Mouse (Mus musculus) intestine, postnatal 0 days (tissue): ENCODE data around the gene Fam126a. TPM values are rescaled to one million over a fixed set of nuclear protein-coding genes. Genes with fewer than 3 reads are reported as not detected.

Source experiments
- ATAC-seq: fragments of 200-750 bp; cut with Nextera tagmentation; 2 replicates; pipeline ENCODE4 v1.8.0; 2017; ENCODE audit warnings: mild to moderate bottlenecking, moderate TSS enrichment, moderate library complexity
- H3K27ac ChIP-seq: fragments of 300-500 bp; sonication (generic); 2 replicates; pipeline ENCODE4 v1.5.1; 2014; ENCODE audit warnings: mild to moderate bottlenecking, low read depth, low read length, moderate library complexity
- H3K27me3 ChIP-seq: fragments of 300-500 bp; sonication (generic); replicated peaks from 2 replicates; pipeline ENCODE4 v1.6.1; 2014; ENCODE audit warnings: low read length, mixed read lengths; ENCODE audit not compliant: control insufficient read depth, insufficient read depth
- H3K36me3 ChIP-seq: fragments of 300-500 bp; sonication (generic); 2 replicates; pipeline ENCODE4 v1.6.1; 2014; ENCODE audit warnings: mild to moderate bottlenecking, moderate library complexity; ENCODE audit not compliant: control insufficient read depth, insufficient read depth
- H3K4me1 ChIP-seq: fragments of 300-500 bp; sonication (generic); replicated peaks from 2 replicates; pipeline ENCODE4 v1.6.1; 2014; ENCODE audit warnings: antibody characterized with exemption, low read length, mixed read lengths; ENCODE audit not compliant: control insufficient read depth, insufficient read depth
- H3K4me2 ChIP-seq: fragments of 300-500 bp; sonication (generic); replicated peaks from 2 replicates; pipeline ENCODE4 v1.6.1; 2014; ENCODE audit warnings: low read depth, mild to moderate bottlenecking, moderate library complexity
- H3K4me3 ChIP-seq: fragments of 300-500 bp; sonication (generic); 2 replicates; pipeline ENCODE4 v1.5.1; 2014; ENCODE audit warnings: low read depth, low read length
- H3K9ac ChIP-seq: fragments of 300-500 bp; sonication (generic); 2 replicates; pipeline ENCODE4 v1.6.1; 2014; ENCODE audit warnings: mild to moderate bottlenecking, low read depth, low read length
- H3K9me3 ChIP-seq: fragments of 300-500 bp; sonication (generic); 2 replicates; pipeline ENCODE4 v1.6.1; 2016; ENCODE audit warnings: mixed run types; ENCODE audit not compliant: control insufficient read depth
- CTCF ChIP-seq: sonication (generic); IDR thresholded peaks from 2 replicates; pipeline ENCODE4 v1.5.1; 2016; ENCODE audit warnings: low read depth, mild to moderate bottlenecking, control low read depth, antibody characterized with exemption, moderate library complexity
- WGBS: fragments of 180-500 bp; shearing (Covaris S2); extraction: QIAGEN DNeasy Blood & Tissue Kit; methylation state at CpG from one replicate; pipeline ENCODE4 v1.1.7; 2014; 5-methylcytosine and 5-hydroxymethylcytosine counted together
- polyA plus RNA-seq: library from polyadenylated mRNA; unstranded; fragments of >200 nt; fragmentation: Nextera tagmentation; extraction: Ambion mirVana; gene quantifications from 2 replicates; pipeline ENCODE4 v1.2.1, GENCODE M21; 2015

The Fam126a gene
- polyA plus RNA-seq, 1 experiment from 2014 or later, result 5.0 TPM

GRCm38 (mm10) chr5:23909256-23909655 lies 121.2 kb downstream of the Fam126a start:
- no peaks in the 10 kb centered on the region for H3K9me3 ChIP-seq
- 90% methylated on average over 3 of the region's 3 CpGs for WGBS

GRCm38 (mm10) chr5:23908486-23909090 lies 121.9 kb downstream of the Fam126a start:
- H3K9ac ChIP-seq, result no peak overlapping the region
- 33% methylated on average over 4 of the region's 4 CpGs for WGBS
- H3K4me3 ChIP-seq, result no peak overlapping the region
- ATAC-seq, result no peak
- no peak for TF ChIP-seq CTCF
- no peaks in the 10 kb centered on the region for H3K27me3 ChIP-seq
- H3K4me2 ChIP-seq, result no peak overlapping the region
- no peak overlapping the region for H3K27ac ChIP-seq
- no peaks in the 10 kb centered on the region for H3K36me3 ChIP-seq
- no peaks in the 10 kb centered on the region for H3K9me3 ChIP-seq
- no peaks in the 10 kb centered on the region for H3K4me1 ChIP-seq

More at GRCm38 (mm10) chr5:23909256-23909655, 121.2 kb downstream of the Fam126a start:
- TF ChIP-seq CTCF, result no peak
- no peaks in the 10 kb centered on the region for H3K27me3 ChIP-seq
- ATAC-seq, result no peak
- no peak overlapping the region for H3K4me3 ChIP-seq
- no peak overlapping the region for H3K9ac ChIP-seq
- no peaks in the 10 kb centered on the region for H3K36me3 ChIP-seq
- no peak overlapping the region for H3K27ac ChIP-seq
- H3K4me1 ChIP-seq, result no peaks in the 10 kb centered on the region
- H3K4me2 ChIP-seq, result no peak overlapping the region

- 87% methylated on average over 2 of the region's 2 CpGs for WGBS
- Histone ChIP-seq H3K9ac (no peak overlapping the region), H3K4me1 (no peaks in the 10 kb centered on the region), H3K27ac (no peak overlapping the region), H3K4me2 (no peak overlapping the region), H3K27me3 (no peaks in the 10 kb centered on the region), H3K9me3 (no peaks in the 10 kb centered on the region), H3K36me3 (no peaks in the 10 kb centered on the region), H3K4me3 (no peak overlapping the region)
- no peak for ATAC-seq
- no peak for TF ChIP-seq CTCF
These were observed 128.3 kb downstream of the Fam126a start for GRCm38 (mm10) chr5:23902221-23902620.

GRCm38 (mm10) chr5:23900190-23900589 lies 130.3 kb downstream of the Fam126a start:
- Histone ChIP-seq H3K9ac (no peak overlapping the region), H3K4me3 (no peak overlapping the region), H3K4me1 (no peaks in the 10 kb centered on the region), H3K9me3 (no peaks in the 10 kb centered on the region), H3K27me3 (no peaks in the 10 kb centered on the region), H3K4me2 (no peak overlapping the region), H3K36me3 (no peaks in the 10 kb centered on the region), H3K27ac (no peak overlapping the region)
- no peak for TF ChIP-seq CTCF
- 61% methylated on average over 4 of the region's 4 CpGs for WGBS
- no peak for ATAC-seq

- no peaks in the 10 kb centered on the region for H3K27me3 ChIP-seq
- no peaks in the 10 kb centered on the region for H3K4me1 ChIP-seq
- no peak overlapping the region for H3K4me3 ChIP-seq
- no peak overlapping the region for H3K27ac ChIP-seq
- H3K9ac ChIP-seq, result no peak overlapping the region
- no peak overlapping the region for H3K4me2 ChIP-seq
- 66% methylated on average over 11 of the region's 11 CpGs for WGBS
- no peaks in the 10 kb centered on the region for H3K36me3 ChIP-seq
- no peak for ATAC-seq
- H3K9me3 ChIP-seq, result no peaks in the 10 kb centered on the region
- no peak for TF ChIP-seq CTCF
These were observed 136.4 kb downstream of the Fam126a start for GRCm38 (mm10) chr5:23893864-23894771.

- H3K4me2 ChIP-seq, result no peak overlapping the region
- H3K9ac ChIP-seq, result no peak overlapping the region
- H3K36me3 ChIP-seq, result no peaks in the 10 kb centered on the region
- no peak for ATAC-seq
- TF ChIP-seq CTCF, result no peak
- no peak overlapping the region for H3K27ac ChIP-seq
- H3K27me3 ChIP-seq, result no peaks in the 10 kb centered on the region
- WGBS, result 69% methylated on average over 5 of the region's 5 CpGs
- H3K4me3 ChIP-seq, result no peak overlapping the region
- H3K9me3 ChIP-seq, result no peaks in the 10 kb centered on the region
- no peaks in the 10 kb centered on the region for H3K4me1 ChIP-seq
These were observed 137.2 kb downstream of the Fam126a start for GRCm38 (mm10) chr5:23893156-23893863.
